Mouse (Mus musculus) cerebellum, adult 18-20 months (tissue): ENCODE measurements around the gene Sh2d1b1.
A peak's percentile ranks its signal among the peaks of the same experiment; 100 is the strongest.
"Not testable (repeated sequence)": the region's sequence is repeated elsewhere in the genome, so short reads cannot be mapped to it uniquely, and the experiment has no call there.

ENCODE experiments used
- DNase-seq, 2 experiments: peaks; one replicate each; pipeline ENCODE4 v3.0.0; 2021

The Sh2d1b1 gene

GRCm38 (mm10) chr1:170277016-170277415, at the start of gene Sh2d1b1:
Gene Sh2d1b1 (plus strand): TSS chr1:170277320.
- DNase-seq: no peak

GRCm38 (mm10) chr1:170232688-170233087, 44.4 kb upstream of the Sh2d1b1 start, which contains the start of gene Sh2d1b2:
Gene Sh2d1b2 (plus strand): TSS chr1:170232749.
- not testable (repeated sequence) for DNase-seq

DNA sequence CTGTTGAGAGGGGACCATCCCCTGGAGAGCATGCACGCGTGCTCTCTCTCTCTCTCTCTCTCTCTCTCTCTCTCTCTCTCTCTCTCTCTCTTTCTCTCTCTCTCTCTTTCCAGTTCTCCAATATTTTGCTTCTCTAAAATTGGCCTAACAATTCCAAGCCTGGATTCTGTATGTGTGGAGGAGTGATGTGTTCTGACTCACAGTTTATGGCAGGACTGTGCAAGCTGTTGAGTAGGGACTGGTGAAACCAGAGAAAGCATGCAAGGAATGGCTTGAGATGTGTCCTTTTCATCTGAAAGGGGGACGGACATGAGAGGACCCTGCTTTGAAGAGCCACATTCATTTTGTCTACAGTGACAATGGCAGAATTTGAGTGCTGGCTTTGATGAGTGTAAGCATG, 32.1 kb upstream of the Sh2d1b1 start:
- DNase-seq: no peak

- DNase-seq: no peak
Measured at GRCm38 (mm10) chr1:170254893-170255559, 22.1 kb upstream of the Sh2d1b1 start.

DNA sequence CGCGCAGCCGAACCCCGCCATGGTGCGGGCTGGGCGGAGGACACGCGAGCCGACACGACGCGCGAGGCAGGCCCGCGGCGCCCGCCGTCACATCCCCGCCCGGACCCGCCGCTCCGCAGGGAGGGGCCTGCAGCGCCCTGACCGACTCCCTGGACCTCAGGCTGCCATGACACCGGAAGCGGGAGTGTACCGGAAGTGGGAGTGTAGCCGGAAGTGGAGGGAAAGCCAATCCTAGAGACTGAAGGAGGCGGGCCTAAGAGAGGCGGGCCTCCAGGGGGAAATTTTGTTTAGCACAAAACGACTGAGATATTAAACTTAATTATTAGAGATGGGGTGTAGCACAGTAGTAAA, 21.6 kb upstream of the Sh2d1b1 start:
- DNase-seq: peak; percentile 86 to 92

GRCm38 (mm10) chr1:170270281-170270680, 6.8 kb upstream of the Sh2d1b1 start:
- DNase-seq: no peak

GRCm38 (mm10) chr1:170270696-170271095, 6.4 kb upstream of the Sh2d1b1 start:
- no peak for DNase-seq

DNA sequence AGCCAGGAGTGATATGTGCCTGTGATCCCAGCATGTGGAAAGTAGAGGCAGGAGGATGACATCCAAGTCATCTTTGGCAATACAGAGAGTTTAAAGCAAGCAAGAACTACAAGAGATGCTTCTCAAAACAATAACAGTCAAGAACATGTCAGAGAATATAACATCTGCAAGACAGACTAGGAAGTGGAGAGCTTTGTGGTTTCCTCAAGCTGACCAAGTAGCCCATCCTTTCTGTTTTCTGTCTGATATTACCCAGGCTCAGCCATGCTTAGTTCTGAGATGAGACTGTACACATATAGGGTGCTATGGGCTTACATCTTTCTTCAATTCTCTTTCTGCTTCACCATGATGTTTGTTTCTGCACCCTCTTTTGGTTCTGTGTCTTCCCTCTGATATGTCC, 3.9 kb upstream of the Sh2d1b1 start:
- no peak for DNase-seq

- no peak for DNase-seq
Measured at GRCm38 (mm10) chr1:170282415-170283129, 5.5 kb downstream of the Sh2d1b1 start.

DNA sequence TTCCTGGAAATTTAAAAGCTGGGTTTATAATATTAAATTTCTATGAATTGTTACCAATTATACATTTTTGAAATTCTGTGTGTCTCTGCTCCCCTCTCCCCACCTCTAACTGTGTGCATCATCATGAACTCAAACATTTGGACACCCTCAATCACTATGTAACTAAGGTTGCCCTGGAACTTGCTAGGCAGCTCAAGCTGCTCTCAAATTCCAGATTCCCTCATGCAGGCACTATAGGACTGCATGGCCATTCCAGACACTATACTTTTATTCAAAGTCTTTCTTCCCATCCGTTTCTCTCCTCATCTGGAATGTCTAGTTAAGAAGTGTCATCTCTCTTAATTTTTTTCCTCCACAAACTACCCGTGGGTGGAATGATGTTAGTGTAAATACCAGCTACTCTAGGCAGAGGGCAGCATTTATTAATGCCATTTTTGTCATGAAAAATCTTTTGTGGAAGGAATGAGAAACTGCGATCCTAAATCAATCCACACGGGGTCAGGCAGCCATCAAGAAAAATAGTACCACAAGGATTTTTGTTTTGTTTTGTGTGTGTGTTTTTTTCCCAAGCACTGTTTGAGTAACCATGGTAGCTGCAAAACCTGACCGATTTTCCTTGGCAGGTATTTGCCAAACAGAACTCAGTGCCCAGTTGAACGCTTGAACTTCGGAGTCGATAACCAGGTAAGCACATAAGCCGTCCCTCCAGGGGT, 15.3 kb downstream of the Sh2d1b1 start:
- DNase-seq: peak; percentile 49 to 55

DNA sequence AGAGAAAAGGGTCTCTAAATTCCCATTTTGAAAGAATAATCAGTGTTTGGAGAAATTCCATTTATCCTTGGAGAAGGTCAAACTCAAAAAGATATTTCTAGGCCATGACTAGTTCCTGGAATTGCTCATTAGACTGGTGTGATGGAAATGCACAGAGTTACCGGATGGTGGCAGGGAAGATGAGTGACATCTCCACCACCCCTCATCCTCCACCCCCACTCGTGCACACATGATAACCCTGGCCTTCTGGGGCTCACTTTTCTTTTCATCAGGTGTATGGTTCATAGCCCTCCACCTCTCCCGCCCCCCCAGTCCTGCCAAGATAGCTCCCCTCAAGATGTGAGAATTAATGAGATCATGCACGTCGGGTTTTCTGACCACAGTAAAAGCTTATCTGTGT, 16.1 kb downstream of the Sh2d1b1 start:
- DNase-seq: no peak

DNA sequence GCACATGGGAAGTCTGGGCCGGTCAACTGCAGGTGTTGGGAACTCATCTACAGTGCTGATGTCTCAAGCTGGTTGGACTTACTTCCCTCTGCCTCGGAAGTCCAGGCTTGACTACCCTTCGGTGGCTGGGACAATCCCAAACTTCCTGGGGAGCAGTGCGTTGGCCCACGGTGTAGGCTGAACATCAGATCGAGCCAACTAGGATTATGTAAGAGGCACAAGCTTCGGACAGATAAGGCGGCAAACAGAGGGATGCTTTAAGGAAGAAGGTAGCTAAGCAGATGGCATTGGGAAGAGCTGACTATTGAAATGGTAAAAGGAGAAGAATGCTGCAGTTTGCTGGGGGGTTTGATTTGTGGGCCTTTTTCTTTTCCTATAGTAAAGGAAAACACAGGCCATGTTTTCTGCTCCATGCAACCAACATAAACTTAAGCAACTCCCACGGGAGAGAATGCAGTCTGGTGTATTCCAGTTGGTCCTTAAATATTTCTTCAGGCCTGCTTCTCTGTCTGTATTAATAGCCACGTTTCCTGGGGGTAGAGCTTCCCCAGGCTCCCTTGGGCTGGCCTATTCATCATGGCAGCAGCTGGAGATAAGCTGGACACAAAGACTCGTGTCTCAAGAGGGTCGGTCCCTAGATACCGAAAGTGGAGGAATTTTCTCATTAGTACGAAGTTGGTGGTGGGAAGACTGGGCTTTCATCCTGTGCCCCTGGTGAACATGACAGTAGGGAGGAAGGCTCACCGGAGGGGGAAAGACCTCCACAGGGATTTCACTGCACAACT, 17.9 kb downstream of the Sh2d1b1 start:
- DNase-seq: no peak

DNA sequence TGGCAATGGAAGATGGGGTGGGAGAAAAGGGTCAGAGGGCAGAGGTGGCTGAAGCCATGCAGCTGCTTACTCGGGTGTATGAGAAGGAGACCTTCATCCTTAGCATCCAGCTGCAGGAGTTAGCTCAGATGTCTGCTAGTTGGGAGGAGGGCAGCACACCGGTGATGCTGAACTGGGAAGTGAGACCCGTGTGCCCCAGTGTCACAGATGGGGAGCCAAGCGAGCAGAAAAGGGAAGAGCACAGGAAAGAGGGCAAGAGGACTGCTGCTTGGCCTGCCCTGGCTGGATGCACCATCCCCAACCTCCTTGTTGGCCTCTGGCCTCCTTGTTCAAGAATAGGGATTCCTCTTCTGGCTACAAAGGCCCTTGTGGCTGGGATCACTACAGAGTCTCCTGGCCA, 22.4 kb downstream of the Sh2d1b1 start:
- no peak for DNase-seq

- no peak for DNase-seq
Measured at GRCm38 (mm10) chr1:170301686-170302085, 24.6 kb downstream of the Sh2d1b1 start.

DNA sequence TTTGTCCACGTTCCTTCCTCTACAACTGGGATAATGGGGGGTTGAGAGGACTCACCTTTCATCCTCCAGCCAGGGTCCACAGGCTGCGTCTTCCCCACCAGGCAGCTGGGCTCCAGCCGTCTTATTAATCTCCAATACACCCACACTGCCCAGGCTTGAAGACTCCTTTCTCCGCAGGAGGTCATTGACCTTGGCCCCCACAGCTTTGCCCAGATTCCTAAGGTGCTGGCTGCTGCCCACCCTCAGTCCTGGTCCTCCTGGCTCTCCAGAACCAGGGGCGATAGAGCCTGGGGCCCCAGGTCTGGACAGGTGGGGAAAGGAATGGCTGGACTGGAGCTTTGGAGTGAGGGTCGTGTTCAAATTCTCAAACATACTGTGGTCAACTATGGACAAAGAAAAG, 25.3 kb downstream of the Sh2d1b1 start:
- no peak for DNase-seq

DNA sequence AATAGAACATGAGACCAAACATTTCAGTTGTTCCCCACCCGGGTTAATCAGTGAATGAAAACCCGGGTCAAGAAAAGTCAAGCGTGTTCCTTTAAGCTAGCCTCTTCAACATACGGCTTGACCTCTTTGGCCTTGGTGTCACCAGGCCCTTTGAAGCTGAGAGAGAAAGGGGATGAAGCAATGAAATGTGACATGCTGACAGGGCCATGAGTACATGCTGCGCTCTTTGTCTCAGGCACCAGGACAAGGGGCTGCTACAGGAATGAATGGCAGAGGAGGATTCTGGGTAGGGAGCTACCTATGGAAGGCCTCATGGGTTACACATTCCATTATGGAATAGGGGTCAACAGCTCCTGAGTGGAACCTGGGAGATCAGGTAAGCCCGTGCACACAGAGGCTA, 26.0 kb downstream of the Sh2d1b1 start:
- no peak for DNase-seq

DNA sequence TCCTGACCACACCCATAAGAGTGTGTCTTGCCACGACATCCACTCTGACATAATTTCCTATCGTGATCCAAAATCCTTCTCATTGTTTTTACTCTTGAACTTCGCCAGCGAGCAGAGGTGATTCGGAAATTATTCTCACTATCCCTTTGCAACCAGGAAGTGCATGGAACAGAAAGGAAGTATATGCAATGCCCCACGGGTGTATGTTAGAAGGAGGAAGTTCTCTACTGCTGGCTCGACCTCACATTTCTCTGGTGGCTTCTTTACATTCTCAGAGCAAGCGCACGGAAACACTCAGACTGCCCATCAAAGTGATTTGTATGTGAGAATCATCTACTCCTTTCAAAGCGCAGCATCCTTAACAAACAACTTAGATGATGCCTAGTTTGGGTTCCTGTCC, 27.9 kb downstream of the Sh2d1b1 start:
- no peak for DNase-seq

GRCm38 (mm10) chr1:170306232-170306631, 29.1 kb downstream of the Sh2d1b1 start, which contains the start of gene Gm7694:
Gene Gm7694 (minus strand): TSS chr1:170306332.
- no peak for DNase-seq

DNA sequence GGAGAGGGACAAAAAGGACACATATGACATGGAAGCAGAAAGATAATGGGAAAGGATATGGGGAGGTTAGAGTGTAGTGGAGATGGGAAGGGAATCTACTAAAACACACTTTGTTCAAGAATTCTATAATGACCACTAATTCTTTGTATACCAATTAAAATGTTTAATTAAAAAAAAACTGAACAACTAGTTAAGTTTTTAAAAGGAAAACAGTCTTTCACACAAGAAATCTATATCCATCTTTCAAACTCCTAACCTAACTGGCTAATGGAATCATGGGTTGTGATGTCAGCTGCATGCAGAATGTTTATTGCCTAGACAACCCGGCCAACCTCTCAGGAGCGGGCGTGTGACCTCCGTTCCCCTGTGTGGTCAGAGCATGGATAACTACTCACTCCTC, 31.4 kb downstream of the Sh2d1b1 start, which contains the start of gene Spata46:
TSS of gene Spata46 (plus strand) at position 301 of the 400 bp plus-strand sequence.
- DNase-seq: no peak

- DNase-seq: no peak
Measured at GRCm38 (mm10) chr1:170311431-170311830, 34.3 kb downstream of the Sh2d1b1 start.

DNA sequence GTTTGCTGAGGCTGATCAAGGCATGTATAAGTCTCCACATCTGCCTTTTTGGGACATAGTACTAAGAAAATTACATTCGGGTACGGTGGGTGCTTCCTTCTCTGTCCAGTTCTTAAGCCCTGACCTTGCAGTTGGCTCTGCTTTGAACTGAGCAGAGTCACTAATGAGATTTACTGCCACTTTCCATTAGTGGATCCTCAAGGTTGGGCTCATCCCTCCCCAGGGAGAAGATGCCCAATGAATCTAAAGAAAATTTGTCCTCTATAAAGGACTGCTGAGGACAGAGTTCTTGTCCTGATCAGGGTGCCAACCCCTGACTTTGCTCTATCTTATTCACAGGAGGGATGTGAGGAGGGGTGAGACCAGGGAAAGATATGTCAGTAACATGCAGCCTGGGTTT, 44.9 kb downstream of the Sh2d1b1 start:
- no peak for DNase-seq

DNA sequence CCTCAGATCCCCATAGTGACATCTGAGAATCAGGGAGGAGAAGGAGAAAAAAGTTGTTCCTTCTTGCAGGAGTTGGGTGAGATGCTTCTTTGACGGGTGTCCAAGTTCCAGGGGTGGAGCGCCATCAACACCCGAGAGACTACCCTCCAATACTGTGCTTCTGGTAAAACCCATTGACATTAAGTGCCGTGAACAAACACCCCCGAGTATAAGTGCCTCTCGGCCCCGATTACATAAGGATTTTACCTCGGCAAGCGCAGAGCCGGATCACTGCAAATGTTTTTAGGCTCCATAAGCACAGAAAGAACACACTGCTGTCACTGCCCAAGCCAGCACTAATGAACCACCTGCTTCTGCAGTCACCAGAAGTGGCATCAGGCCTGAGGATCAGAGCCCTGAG, 45.9 kb downstream of the Sh2d1b1 start:
- no peak for DNase-seq

DNA sequence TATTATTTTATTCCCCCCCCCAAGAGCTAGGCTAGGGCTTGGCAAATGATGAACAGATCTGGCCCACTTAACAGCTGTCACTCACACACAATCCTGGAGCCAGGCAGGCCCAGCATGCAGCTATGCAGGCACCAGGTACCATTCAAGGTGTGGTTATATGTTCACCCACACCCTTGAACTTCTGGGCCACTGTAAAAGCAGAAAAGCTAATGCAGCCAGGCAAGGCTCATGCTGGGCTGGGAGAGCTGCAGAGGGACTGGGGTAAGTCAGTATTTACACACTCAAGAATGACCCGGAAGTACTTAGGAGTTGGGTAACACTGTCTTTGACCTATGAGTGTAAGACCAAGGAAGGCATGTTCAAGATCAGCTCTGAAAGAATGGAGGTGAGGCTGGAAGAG, 47.2 kb downstream of the Sh2d1b1 start:
- DNase-seq: no peak
